Mouse (Mus musculus) olfactory bulb, adult 2 months (tissue): ENCODE measurements around the gene Eps15.

Experiments used
- CTCF ChIP-seq: fragments of 200-500 bp; IDR thresholded peaks from 2 replicates; pipeline ENCODE4 v1.5.1; 2012; ENCODE audit warnings: low read depth, mild to moderate bottlenecking, low read length, moderate library complexity; ENCODE audit not compliant: insufficient read depth
- POLR2A ChIP-seq: fragments of 200-500 bp; IDR thresholded peaks from 2 replicates; pipeline ENCODE4 v1.6.1; 2012; ENCODE audit warnings: mild to moderate bottlenecking, low read depth, low read length, moderate library complexity; ENCODE audit not compliant: insufficient read depth

DNA sequence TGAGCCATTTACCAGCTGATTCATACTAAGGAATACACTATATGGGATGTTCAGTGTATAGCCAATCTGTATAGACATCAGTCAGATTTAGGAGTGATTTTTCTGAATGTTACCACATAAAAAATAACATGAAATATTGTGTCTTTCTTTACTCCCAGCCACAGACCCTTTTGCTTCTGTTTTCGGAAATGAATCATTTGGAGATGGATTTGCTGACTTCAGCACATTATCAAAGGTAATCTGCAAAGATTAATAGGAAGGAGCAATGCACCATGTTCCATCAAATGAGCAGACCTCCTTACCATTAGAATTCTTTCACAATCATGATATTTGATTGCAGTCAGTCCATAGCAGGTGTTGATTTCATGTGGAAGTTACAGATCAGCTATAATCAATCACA, 98.0 kb downstream of the Eps15 start:
- TF ChIP-seq POLR2A (no peak), CTCF (no peak)
